Mouse (Mus musculus): Measurements from ENCODE around the gene Adamts15. TPM values are rescaled to one million over a fixed set of nuclear protein-coding genes. Genes with fewer than 3 reads are reported as not detected.

Adamts15 gene
- polyA plus RNA-seq, 1 experiment = not detected

DNA sequence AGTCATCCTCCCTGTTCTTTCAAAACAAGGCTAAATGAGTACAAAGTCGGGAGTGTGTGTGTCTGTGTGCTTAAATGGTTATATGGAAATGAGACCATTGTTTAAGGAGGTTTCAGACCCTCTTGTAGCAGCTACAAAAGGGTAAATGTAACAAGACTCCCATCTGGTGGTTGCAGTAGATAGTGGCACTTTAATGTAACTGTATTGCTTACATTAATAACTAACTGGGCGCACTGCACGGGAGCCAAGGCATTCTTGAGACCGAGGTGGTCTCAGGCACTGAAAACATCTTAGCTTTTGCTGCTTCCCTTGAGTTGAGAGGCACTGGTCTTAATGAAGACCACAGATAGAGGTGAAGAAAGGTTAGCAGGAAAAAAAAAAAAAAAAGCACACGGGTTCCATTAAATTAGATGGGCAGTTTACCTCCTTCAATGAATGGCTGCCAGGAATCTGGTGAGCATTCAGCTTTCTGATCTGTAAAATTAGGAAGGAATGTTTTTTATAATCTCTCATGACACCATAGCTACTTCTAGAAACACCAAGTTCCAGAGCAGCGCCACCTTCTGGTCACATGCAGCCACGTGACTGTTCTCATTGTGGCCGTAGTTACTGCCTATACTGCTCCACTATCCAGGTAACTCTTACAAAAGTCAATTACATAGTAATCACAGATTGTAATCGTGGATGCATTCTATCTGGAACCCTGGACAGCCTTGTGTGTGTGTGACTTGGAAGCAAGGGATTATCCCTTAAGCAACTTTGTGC lies 14.6 kb upstream of the Adamts15 start:
- Histone ChIP-seq H3K4me1 (ENCODE audit: control insufficient read depth, insufficient read depth, low read length) (no peaks in the 10 kb centered on the region), H3K27ac (ENCODE audit: insufficient read depth, low read depth, low read length) (no peak overlapping the region), H3K4me3 (ENCODE audit: insufficient read depth, low read depth, low read length) (no peak overlapping the region)
- TF ChIP-seq POLR2A (IDR thresholded peaks at IDR 0.05; ENCODE audit: insufficient read depth, low read depth, low read length) (no peak), CTCF (IDR thresholded peaks at IDR 0.05; ENCODE audit: insufficient read depth, low read depth, low read length) (no peak)
- 18% methylated on average over 9 of the region's 9 CpGs for WGBS

DNA sequence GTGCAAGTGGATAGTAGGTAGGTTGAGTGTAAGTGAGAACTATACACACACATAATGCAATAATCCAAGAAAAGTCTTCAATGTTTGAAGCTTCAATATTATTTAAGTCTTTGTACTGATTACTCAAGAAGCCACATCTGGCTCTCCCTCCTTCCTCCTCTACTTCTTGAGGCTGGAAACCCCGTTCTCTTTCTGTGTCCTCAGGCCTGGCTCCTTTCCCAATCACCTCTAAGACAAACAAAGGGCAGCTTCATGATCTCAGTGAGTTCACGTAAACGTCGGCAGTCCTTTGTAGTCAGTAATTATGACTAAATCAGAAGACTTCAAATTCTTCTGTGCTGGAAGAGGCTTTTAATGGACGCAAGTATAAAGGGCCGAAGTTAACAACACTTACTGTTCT lies 12.6 kb upstream of the Adamts15 start:
- no peaks in the 10 kb centered on the region for H3K4me1 ChIP-seq (ENCODE audit: control insufficient read depth, insufficient read depth, low read length)
- no peak overlapping the region for H3K27ac ChIP-seq (ENCODE audit: insufficient read depth, low read depth, low read length)
- H3K4me3 ChIP-seq (ENCODE audit: insufficient read depth, low read depth, low read length) = no peak overlapping the region
- TF ChIP-seq POLR2A (IDR thresholded peaks at IDR 0.05; ENCODE audit: insufficient read depth, low read depth, low read length) (no peak), CTCF (IDR thresholded peaks at IDR 0.05; ENCODE audit: insufficient read depth, low read depth, low read length) (no peak)
- 69% methylated on average over 6 of the region's 6 CpGs for WGBS

DNA sequence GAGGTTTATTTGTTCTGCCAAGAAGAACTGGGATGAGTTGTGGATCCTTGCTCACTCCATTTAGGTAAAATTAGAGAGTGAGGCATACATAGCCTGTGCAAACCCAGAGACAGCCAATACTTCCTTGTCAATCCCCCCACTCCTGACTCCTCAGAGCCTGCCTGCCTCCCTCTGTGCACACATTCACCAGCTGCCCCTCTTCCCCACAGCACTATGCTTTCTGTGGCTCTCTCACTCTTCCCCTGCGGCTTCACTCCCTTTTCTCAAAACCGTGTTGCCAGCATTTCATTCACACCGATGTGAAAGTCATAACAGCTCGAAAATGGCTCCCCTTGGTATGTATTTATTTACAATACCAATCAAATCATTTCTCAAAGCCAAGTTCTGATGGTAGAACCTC lies 10.1 kb upstream of the Adamts15 start:
- no peak overlapping the region for H3K4me3 ChIP-seq (ENCODE audit: insufficient read depth, low read depth, low read length)
- H3K27ac ChIP-seq (ENCODE audit: insufficient read depth, low read depth, low read length) = no peak overlapping the region
- TF ChIP-seq POLR2A (IDR thresholded peaks at IDR 0.05; ENCODE audit: insufficient read depth, low read depth, low read length) (no peak), CTCF (IDR thresholded peaks at IDR 0.05; ENCODE audit: insufficient read depth, low read depth, low read length) (no peak)
- no peaks in the 10 kb centered on the region for H3K4me1 ChIP-seq (ENCODE audit: control insufficient read depth, insufficient read depth, low read length)
- 88% methylated on average over 4 of the region's 4 CpGs for WGBS

DNA sequence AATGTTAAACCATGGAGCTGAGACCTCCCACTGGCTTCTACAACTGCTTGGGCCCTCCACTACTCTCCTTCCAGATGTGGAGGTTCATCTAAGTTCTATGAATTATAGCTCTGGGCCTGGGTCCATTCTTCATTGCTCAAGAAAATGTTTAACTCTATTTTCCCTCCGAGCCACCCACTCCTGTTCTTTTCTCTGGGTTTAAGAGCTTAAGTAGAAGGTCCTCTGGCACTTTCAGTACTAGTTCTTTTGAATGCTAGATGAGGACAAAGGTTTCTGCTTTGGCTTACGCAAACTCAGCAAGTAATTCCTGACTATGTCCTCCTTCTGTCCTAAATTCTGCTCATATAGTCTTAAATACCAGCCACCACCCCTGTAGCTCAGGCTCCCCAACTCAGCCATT lies 6.5 kb upstream of the Adamts15 start:
- H3K27ac ChIP-seq (ENCODE audit: insufficient read depth, low read depth, low read length) = no peak overlapping the region
- peaks cover 3% of the 10 kb centered on the region for H3K4me1 ChIP-seq (ENCODE audit: control insufficient read depth, insufficient read depth, low read length)
- H3K4me3 ChIP-seq (ENCODE audit: insufficient read depth, low read depth, low read length) = no peak overlapping the region
- TF ChIP-seq CTCF (IDR thresholded peaks at IDR 0.05; ENCODE audit: insufficient read depth, low read depth, low read length) (no peak), POLR2A (IDR thresholded peaks at IDR 0.05; ENCODE audit: insufficient read depth, low read depth, low read length) (no peak)
- 97% methylated on average over 2 of the region's 2 CpGs for WGBS

DNA sequence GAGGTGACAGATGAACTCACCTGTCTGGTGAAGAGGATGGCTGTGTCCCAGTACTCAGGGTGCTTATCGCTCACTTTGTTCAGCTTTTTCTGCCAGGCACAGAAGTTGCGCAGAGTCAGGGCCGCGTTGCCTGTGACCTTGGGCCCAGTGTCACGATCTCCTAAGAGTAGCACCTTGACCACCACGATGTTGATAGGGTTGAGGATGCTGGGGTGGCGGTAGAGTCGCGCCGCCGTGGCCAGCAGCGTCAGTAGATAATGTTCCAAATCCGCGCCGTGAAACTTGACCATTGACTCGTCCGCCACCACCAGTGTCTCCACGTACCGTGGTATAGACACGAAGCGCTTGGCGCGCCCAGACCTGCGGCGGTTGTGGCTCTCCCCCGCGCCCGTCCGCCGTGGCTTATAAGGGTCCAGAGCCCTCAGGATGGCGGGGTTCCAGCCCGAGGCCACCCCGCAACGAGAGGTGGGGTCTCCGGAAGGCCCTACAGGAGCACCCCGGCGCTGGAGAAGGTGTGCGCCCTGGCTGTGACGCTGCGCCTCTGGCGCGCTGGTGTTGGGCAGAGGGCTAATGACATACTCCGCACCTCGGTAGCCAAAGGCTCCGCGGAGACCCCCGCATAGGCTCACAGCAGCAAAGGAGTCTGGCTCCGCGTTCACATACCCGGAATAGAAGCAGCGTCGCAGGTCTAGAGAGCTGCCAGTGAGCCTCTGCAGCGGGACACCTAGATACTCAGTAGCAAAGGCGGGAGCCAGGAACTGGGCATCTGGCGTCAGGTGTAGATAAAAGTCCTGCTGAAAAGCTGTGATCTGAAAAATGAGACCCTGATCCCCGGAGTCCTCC lies 770 bp downstream of the Adamts15 start:
- Histone ChIP-seq H3K27ac (ENCODE audit: insufficient read depth, low read depth, low read length) (peak overlapping the region; percentile 29; the same call in 1 of the 2 replicates), H3K4me1 (ENCODE audit: control insufficient read depth, insufficient read depth, low read length) (peaks cover 31% of the 10 kb centered on the region), H3K4me3 (ENCODE audit: insufficient read depth, low read depth, low read length) (peak overlapping the region; percentile 61)
- TF ChIP-seq CTCF (IDR thresholded peaks at IDR 0.05; ENCODE audit: insufficient read depth, low read depth, low read length) (no peak), POLR2A (IDR thresholded peaks at IDR 0.05; ENCODE audit: insufficient read depth, low read depth, low read length) (no peak)
- 6% methylated on average over 56 of the region's 56 CpGs for WGBS

DNA sequence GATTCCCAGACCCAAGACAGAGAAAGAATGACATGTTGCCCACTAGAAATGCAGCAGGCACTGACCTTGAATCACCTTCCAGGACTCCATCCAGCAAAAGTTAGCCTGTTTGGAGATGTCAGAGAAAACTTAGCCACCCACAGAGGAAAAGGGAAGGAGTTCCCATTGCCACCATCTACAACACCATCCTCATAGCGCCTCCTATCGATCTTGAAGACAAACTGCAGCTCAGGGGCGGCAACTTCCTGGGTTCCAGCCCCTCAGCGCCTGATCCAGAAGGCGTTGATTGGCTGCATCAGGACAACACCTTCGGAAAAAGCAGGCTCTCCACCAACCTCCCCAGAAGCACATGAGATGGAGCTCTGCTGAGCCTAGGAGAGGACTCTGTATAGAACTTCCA lies 1.5 kb downstream of the Adamts15 start:
- TF ChIP-seq POLR2A (IDR thresholded peaks at IDR 0.05; ENCODE audit: insufficient read depth, low read depth, low read length) (no peak), CTCF (IDR thresholded peaks at IDR 0.05; ENCODE audit: insufficient read depth, low read depth, low read length) (no peak)
- Histone ChIP-seq H3K4me3 (ENCODE audit: insufficient read depth, low read depth, low read length) (peak overlapping the region; percentile 28; the same call in 1 of the 2 replicates), H3K4me1 (ENCODE audit: control insufficient read depth, insufficient read depth, low read length) (peaks cover 35% of the 10 kb centered on the region), H3K27ac (ENCODE audit: insufficient read depth, low read depth, low read length) (no peak overlapping the region)
- 44% methylated on average over 6 of the region's 6 CpGs for WGBS

DNA sequence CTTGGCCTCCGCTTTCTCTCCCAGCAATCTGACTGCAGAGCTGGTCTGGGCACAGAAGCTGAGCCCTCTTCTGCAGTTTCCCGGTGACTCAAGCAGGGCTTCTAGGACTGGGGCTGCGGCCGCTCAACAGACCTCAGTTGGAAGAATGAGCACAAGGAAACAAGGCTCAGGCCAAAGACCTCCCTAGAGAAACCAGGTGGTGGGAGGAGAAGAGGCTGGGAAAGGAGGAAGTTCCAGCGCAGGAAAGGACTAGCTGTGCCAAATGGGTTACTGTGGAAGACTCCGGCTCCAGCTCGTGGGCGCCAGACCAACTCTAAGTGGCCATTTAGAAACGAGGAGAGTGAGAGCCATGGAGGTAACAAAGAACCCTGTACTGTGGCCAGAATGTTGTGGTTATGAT lies 2.6 kb downstream of the Adamts15 start:
- TF ChIP-seq POLR2A (IDR thresholded peaks at IDR 0.05; ENCODE audit: insufficient read depth, low read depth, low read length) (no peak), CTCF (IDR thresholded peaks at IDR 0.05; ENCODE audit: insufficient read depth, low read depth, low read length) (no peak)
- 67% methylated on average over 9 of the region's 9 CpGs for WGBS
- H3K4me1 ChIP-seq (ENCODE audit: control insufficient read depth, insufficient read depth, low read length) = peaks cover 34% of the 10 kb centered on the region

DNA sequence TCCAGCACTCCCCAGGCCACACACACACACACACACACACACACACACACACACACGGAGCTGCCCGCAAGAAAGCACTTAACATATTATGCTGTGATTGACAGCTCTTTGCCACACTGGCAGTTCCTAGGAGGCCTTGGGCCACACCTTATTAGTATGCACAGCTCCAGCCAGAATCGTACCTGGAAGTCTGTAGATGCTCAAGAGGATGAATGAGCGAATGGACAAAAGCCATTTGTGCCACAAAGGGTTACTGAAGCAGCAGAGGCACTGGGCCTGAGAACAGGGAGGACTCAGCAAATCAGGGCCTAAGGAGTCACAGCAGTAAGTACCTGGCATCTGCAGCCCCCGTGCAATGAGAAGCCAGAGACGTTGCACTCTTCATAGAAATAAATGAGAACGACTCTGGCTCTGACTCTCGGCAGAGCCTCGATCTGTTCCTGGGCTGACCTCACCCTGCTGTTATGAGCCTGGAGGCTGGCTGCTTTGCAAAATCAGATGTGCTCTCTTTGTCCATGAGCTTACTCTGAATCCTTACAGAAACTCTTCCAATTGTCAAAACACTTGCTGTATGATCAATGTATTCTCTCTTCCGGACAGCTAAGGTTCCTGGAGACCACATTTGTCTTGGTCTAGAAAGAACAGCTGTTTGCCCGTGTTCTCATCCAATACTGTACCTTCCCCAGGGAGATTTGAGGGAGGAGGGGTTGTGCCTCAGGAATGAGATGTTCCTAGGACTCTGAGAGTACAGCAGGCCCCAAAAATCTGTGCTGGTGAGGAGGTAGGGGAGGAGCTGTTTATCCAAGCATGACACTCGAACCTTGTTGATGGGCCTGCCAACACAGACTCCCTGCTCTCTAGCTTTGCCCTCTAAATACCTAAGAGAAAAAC lies 3.5 kb downstream of the Adamts15 start:
- Histone ChIP-seq H3K4me3 (ENCODE audit: insufficient read depth, low read depth, low read length) (peak overlapping the region; percentile 26), H3K27ac (ENCODE audit: insufficient read depth, low read depth, low read length) (no peak overlapping the region), H3K4me1 (ENCODE audit: control insufficient read depth, insufficient read depth, low read length) (peaks cover 35% of the 10 kb centered on the region)
- 48% methylated on average over 12 of the region's 12 CpGs for WGBS
- TF ChIP-seq POLR2A (IDR thresholded peaks at IDR 0.05; ENCODE audit: insufficient read depth, low read depth, low read length) (no peak), CTCF (IDR thresholded peaks at IDR 0.05; ENCODE audit: insufficient read depth, low read depth, low read length) (no peak)

More for the DNA sequence above, 2.6 kb downstream of the Adamts15 start:
- H3K4me3 ChIP-seq (ENCODE audit: insufficient read depth, low read depth, low read length) = peak overlapping the region; percentile 15
- no peak overlapping the region for H3K27ac ChIP-seq (ENCODE audit: insufficient read depth, low read depth, low read length)

Measured in olfactory bulb, adult 2 months (tissue).